Mouse (Mus musculus) myocyte (in vitro differentiated cells): ENCODE results near the gene Xlr5a. TPM values are rescaled to one million over a fixed set of nuclear protein-coding genes. Genes with fewer than 3 reads are reported as not detected.
"Not testable (repeated sequence)": the region's sequence is repeated elsewhere in the genome, so short reads cannot be mapped to it uniquely, and the experiment has no call there.

Experiments used
- H3K27me3 ChIP-seq: one replicate; pipeline ENCODE4 v1.6.1; 2011; ENCODE audit not compliant: control insufficient read depth, insufficient read depth, insufficient read length
- H3K36me3 ChIP-seq: one replicate; pipeline ENCODE4 v1.6.1; 2011; ENCODE audit not compliant: control insufficient read depth, insufficient read depth
- H3K4me2 ChIP-seq: one replicate; pipeline ENCODE4 v1.6.1; 2011; ENCODE audit warnings: low read depth, control low read depth
- H3K4me3 ChIP-seq: one replicate; pipeline ENCODE4 v1.5.1; 2011; ENCODE audit warnings: mild to moderate bottlenecking, control low read depth, moderate library complexity
- H3K79me2 ChIP-seq: one replicate; pipeline ENCODE4 v1.6.1; 2011; ENCODE audit not compliant: control insufficient read depth, insufficient read depth
- H3ac ChIP-seq: one replicate; pipeline ENCODE4 v1.6.1; 2011; ENCODE audit not compliant: control insufficient read depth, insufficient read length
- CEBPB ChIP-seq: IDR thresholded peaks from 2 replicates; pipeline ENCODE4 v1.6.1; 2011; ENCODE audit warnings: mild to moderate bottlenecking, moderate library complexity; ENCODE audit not compliant: poor library complexity, insufficient read depth, severe bottlenecking
- E2F4 ChIP-seq: IDR thresholded peaks from one replicate; pipeline ENCODE4 v1.6.1; 2011; ENCODE audit warnings: mild to moderate bottlenecking, control low read depth, moderate library complexity; ENCODE audit not compliant: insufficient read depth
- MAX ChIP-seq: IDR thresholded peaks from one replicate; pipeline ENCODE4 v1.6.1; 2011; ENCODE audit warnings: low read depth, mild to moderate bottlenecking, control low read depth
- MYOD1 ChIP-seq, 3 experiments: IDR thresholded peaks; one replicate each; pipeline ENCODE4 v1.6.1; 2011; ENCODE audit warnings: control low read depth in 2 of 3, low read depth in 2 of 3, mild to moderate bottlenecking in 2 of 3, moderate library complexity in 1 of 3; ENCODE audit not compliant: insufficient read length in 2 of 3, control insufficient read depth in 1 of 3
- MYOG ChIP-seq, 3 experiments: IDR thresholded peaks; one replicate each; pipeline ENCODE4 v1.6.1; 2011; ENCODE audit warnings: control low read depth in 2 of 3, low read depth in 2 of 3, mild to moderate bottlenecking in 2 of 3; ENCODE audit not compliant: insufficient read length in 2 of 3, control insufficient read depth in 1 of 3, insufficient read depth in 1 of 3
- POLR2A ChIP-seq: IDR thresholded peaks from one replicate; pipeline ENCODE4 v1.6.1; 2011; ENCODE audit warnings: low read depth, mild to moderate bottlenecking, control low read depth, moderate library complexity; ENCODE audit not compliant: insufficient read length
- POLR2AphosphoS2 ChIP-seq: IDR thresholded peaks from one replicate; pipeline ENCODE4 v1.6.1; 2011; ENCODE audit warnings: low read depth, control low read depth; ENCODE audit not compliant: insufficient read length
- REST ChIP-seq: IDR thresholded peaks from one replicate; pipeline ENCODE4 v1.6.1; 2011; ENCODE audit warnings: mild to moderate bottlenecking, control low read depth, moderate library complexity; ENCODE audit not compliant: insufficient read depth, insufficient read length
- SRF ChIP-seq: IDR thresholded peaks from one replicate; pipeline ENCODE4 v1.6.1; 2011; ENCODE audit warnings: low read depth; ENCODE audit not compliant: control insufficient read depth, insufficient read length
- TCF12 ChIP-seq: IDR thresholded peaks from one replicate; pipeline ENCODE4 v1.6.1; 2011; ENCODE audit warnings: mild to moderate bottlenecking, control low read depth; ENCODE audit not compliant: poor library complexity, insufficient read depth, severe bottlenecking
- TCF3 ChIP-seq: IDR thresholded peaks from one replicate; pipeline ENCODE4 v1.6.1; 2011; ENCODE audit warnings: low read depth, control low read depth; ENCODE audit not compliant: insufficient read length
- USF1 ChIP-seq: IDR thresholded peaks from one replicate; pipeline ENCODE4 v1.6.1; 2011; ENCODE audit warnings: low read depth, mild to moderate bottlenecking, control low read depth, moderate library complexity
- polyA plus RNA-seq: library from polyadenylated mRNA; unstranded; fragments of >200 nt; fragmentation: generic; extraction: Trizol; gene quantifications from one replicate; pipeline ENCODE4 v1.2.1, GENCODE M21; 2012; ENCODE audit warnings: missing spikeins

Gene Xlr5a
- polyA plus RNA-seq, 1 experiment: not detected

DNA sequence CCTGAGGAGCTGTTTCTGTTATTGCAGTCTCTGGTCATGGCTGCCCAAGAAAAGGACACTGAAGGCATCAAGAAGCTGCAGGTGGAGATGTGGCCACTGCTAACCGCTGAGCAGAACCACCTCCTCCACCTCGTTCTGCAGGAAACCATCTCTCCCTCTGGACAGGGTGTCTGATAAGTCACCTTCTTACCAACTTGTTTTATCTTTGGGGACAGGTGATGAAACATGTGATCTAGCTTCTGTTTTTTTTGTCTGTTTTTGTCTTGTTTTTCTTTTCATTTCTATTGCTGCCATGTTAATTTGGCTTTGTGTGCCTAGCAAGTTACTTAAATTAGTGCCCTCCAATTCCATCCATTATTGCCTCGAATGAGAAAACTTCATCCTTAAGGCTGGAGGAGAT is 63.5 kb downstream of the Xlr5a start:
- TF ChIP-seq USF1 (no peak), POLR2AphosphoS2 (no peak), TCF12 (no peak), TCF3 (no peak), E2F4 (no peak), MYOD1 (IDR thresholded peaks at IDR 0.05; ENCODE audit: control insufficient read depth in 1 of 3, insufficient read length in 2 of 3, low read depth in 2 of 3) (no peak), SRF (no peak), MAX (no peak), POLR2A (no peak), MYOG (IDR thresholded peaks at IDR 0.05; ENCODE audit: control insufficient read depth in 1 of 3, insufficient read depth in 1 of 3, insufficient read length in 2 of 3, low read depth in 2 of 3) (no peak), CEBPB (no peak), REST (no peak)
- Histone ChIP-seq H3ac (peak overlapping the region; percentile 26), H3K4me2 (peak overlapping the region; percentile 55), H3K4me3 (peak overlapping the region; percentile 20), H3K36me3 (no peaks in the 10 kb centered on the region), H3K79me2 (no peaks in the 10 kb centered on the region), H3K27me3 (no peaks in the 10 kb centered on the region)

DNA sequence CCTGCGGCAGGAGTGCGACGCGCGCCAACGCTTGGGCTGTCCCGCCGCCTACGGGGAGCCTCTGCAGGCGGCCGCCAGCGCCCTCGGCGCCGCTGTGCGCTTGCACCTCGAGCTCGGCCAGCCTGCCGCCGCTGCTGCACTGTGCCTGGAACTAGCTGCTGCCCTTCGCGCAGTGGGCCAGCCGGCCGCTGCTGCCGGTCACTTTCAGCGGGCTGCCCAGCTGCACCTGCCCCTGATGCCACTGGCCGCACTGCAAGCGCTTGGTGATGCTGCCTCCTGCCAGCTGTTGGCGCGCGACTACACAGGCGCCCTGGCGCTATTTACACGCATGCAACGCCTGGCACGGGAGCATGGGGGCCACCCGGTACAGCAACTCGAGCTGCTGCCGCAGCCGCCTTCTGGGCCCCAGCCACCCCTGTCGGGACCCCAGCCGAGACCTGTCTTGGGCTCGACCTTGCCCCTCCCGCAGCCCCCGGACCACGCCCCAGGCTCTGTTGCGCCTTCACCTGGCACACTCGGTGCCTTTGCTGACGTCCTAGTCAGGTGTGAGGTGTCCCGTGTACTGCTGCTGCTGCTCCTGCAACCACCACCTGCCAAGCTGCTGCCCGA is 64.1 kb downstream of the Xlr5a start:
- no peaks in the 10 kb centered on the region for H3K79me2 ChIP-seq
- H3K27me3 ChIP-seq: no peaks in the 10 kb centered on the region
- H3K36me3 ChIP-seq: no peaks in the 10 kb centered on the region
- H3K4me3 ChIP-seq: peak overlapping the region; percentile 20
- peak overlapping the region; percentile 26 for H3ac ChIP-seq
- H3K4me2 ChIP-seq: peak overlapping the region; percentile 55
- TF ChIP-seq REST: no peak
- TF ChIP-seq MYOD1 (IDR thresholded peaks at IDR 0.05; ENCODE audit: control insufficient read depth in 1 of 3, insufficient read length in 2 of 3, low read depth in 2 of 3): peak in 2 of 3 experiments; percentile 28 to 58
- peak in 2 of 3 experiments; percentile 17 to 51 for TF ChIP-seq MYOG (IDR thresholded peaks at IDR 0.05; ENCODE audit: control insufficient read depth in 1 of 3, insufficient read depth in 1 of 3, insufficient read length in 2 of 3, low read depth in 2 of 3)
- TF ChIP-seq CEBPB: no peak
- TF ChIP-seq POLR2A: peak; percentile 9
- TF ChIP-seq E2F4: no peak

DNA sequence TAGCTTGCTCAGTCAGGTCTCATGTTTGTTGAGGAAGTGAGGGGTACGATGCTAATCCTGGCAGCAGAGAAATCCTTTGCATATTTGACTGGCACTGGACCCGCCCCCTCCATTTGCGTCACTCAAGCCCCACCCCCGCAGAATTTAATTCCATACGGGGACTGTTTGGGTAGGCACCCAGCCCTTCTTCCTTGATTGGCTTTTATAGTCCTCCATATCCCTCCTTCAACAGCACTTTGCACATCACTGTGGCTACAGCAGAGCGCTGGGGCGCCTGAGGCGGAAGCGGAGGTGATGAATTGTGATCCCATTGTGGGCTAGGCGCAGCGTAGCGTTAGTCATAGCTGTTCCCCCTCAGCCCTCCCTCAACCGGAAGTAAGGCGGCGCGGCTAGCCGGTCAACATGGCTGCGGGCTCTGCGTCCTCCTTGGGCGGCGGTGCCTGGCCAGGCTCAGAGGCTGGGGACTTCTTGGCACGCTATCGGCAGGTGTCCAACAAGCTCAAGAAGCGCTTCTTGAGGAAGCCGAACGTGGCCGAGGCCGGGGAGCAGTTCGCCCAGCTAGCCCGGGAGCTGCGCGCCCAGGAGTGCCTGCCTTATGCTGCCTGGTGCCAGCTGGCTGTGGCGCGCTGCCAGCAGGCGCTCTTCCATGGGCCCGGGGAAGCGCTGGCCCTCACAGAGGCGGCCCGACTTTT is 64.7 kb downstream of the Xlr5a start, which contains the start of gene F8a:
F8a (plus strand) TSS at position 378 of the 692 bp plus-strand sequence.
- Histone ChIP-seq H3ac (peak within 1 kb of the TSS; percentile 26), H3K79me2 (no peaks in the 10 kb centered on the region), H3K27me3 (no peaks in the 10 kb centered on the region), H3K36me3 (no peaks in the 10 kb centered on the region), H3K4me2 (peak within 1 kb of the TSS; percentile 55), H3K4me3 (peak within 1 kb of the TSS; percentile 20)
- no peak for TF ChIP-seq TCF12
- TF ChIP-seq POLR2AphosphoS2: peak; percentile 81
- peak; percentile 86 for TF ChIP-seq POLR2A

DNA sequence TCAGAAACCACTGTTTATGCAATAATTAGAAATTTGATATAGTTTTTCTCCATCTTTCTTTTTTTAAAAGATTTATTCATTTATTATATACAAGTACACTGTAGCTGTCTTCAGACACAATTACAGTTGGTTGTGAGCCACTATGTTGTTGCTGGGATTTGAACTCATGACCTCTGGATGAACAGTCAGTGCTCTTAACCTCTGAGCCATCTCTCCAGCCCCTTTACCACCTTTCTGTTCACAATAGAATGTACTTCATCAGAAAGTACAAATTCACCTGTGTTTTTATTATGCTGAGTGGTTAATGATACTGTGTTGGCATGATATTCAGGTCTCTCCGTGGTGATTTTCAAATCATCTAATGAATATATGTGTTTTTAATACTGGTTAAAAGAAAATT is 67.4 kb downstream of the Xlr5a start:
- Histone ChIP-seq H3K4me2 (no peak overlapping the region), H3ac (no peak overlapping the region), H3K4me3 (no peak overlapping the region), H3K27me3 (no peaks in the 10 kb centered on the region), H3K36me3 (no peaks in the 10 kb centered on the region), H3K79me2 (no peaks in the 10 kb centered on the region)
- no peak for TF ChIP-seq MYOG (IDR thresholded peaks at IDR 0.05; ENCODE audit: control insufficient read depth in 1 of 3, insufficient read depth in 1 of 3, insufficient read length in 2 of 3, low read depth in 2 of 3)
- TF ChIP-seq SRF: no peak
- no peak for TF ChIP-seq CEBPB
- no peak for TF ChIP-seq POLR2AphosphoS2
- TF ChIP-seq POLR2A: no peak
- no peak for TF ChIP-seq MAX
- TF ChIP-seq USF1: no peak
- TF ChIP-seq TCF12: no peak
- no peak for TF ChIP-seq MYOD1 (IDR thresholded peaks at IDR 0.05; ENCODE audit: control insufficient read depth in 1 of 3, insufficient read length in 2 of 3, low read depth in 2 of 3)
- TF ChIP-seq TCF3: no peak
- no peak for TF ChIP-seq REST
- no peak for TF ChIP-seq E2F4

DNA sequence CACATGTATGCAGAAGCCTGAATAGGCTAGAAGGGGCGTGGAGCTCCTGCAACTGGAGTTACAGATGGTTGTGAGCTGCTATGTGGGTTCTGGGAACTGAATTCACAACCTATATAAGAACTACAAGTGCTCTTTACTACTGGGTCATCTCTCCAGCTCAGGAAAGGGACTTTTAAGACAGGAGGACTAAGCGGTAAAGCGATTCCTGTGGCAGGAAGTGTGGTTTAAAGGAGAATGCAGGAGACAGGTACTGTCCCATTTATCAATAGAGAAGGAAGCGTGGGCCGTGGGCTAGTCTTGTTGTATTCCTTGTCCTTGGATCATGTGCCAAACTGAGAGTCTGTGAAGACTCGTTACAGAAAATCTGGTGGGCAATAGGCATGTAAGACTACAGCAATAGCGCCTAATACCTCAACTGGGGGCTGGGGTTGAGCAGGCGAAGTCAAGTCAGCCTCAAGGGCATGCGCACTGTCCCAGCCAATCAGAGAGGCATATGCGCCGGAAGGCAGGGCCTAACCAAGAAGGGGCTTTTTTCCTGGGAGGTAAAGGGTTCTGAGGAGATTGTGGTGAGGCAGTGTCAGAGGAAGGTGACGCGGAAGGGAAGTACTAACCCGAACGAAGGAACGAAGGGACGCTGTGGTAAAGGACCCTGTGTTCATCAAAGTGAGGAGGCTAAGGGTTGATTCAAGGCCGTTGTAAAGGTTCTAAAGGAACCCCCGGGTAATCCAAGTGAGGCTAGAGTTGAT is 78.8 kb downstream of the Xlr5a start, which contains the start of gene Xlr4b:
Xlr4b (plus strand) TSS at position 515 of the 746 bp plus-strand sequence.
- not testable (repeated sequence) for H3K4me2 ChIP-seq, H3K36me3 ChIP-seq, H3K79me2 ChIP-seq, H3K27me3 ChIP-seq, H3K4me3 ChIP-seq, H3ac ChIP-seq

DNA sequence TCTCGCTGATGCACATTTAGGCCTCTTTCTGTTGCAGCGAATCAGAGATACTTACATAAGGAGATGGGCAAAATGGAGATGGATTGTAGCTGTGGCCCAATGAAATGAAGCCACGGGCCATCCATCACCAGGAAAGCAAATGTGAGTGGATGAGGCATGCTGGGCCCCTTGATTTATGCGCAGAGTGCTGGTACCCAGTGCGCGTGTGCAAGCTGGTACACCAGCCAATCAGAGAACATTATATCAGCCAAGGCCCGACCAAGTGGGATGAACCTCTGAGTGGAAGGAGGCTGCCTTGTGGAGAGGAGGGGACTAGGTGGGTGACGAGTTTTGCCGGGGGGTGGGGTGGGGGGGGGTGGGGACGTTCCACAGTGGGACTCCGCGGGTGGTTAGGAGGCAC is 100.8 kb downstream of the Xlr5a start, which contains the start of gene Xlr3b:
Xlr3b (plus strand) TSS at position 274 of the 400 bp plus-strand sequence.
- not testable (repeated sequence) for H3K79me2 ChIP-seq, H3K36me3 ChIP-seq, H3K27me3 ChIP-seq, H3K4me2 ChIP-seq, H3K4me3 ChIP-seq, H3ac ChIP-seq

DNA sequence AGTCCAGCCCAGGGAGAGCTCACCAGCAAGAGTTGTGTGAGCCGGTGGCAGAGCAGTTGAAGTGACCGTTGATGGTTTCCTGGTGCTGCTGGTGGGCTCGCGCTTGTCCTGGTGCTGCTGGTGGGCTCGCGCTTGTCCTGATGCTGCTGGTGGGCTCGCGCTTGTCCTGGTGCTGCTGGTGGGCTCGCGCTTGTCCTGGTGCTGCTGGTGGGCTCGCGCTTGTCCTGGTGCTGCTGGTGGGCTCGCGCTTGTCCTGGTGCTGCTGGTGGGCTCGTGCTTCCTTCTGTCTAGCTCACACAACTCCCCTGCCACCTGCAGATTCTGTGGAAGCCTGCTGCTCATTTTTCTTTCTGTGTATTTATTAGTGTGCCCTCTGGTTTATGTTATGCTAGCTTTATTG is 115.9 kb downstream of the Xlr5a start, which contains the start of gene Spin2d:
Spin2d (minus strand) TSS at position 101 of the 400 bp plus-strand sequence.
- not testable (repeated sequence) for H3ac ChIP-seq, H3K4me3 ChIP-seq, H3K4me2 ChIP-seq, H3K27me3 ChIP-seq, H3K79me2 ChIP-seq, H3K36me3 ChIP-seq

DNA sequence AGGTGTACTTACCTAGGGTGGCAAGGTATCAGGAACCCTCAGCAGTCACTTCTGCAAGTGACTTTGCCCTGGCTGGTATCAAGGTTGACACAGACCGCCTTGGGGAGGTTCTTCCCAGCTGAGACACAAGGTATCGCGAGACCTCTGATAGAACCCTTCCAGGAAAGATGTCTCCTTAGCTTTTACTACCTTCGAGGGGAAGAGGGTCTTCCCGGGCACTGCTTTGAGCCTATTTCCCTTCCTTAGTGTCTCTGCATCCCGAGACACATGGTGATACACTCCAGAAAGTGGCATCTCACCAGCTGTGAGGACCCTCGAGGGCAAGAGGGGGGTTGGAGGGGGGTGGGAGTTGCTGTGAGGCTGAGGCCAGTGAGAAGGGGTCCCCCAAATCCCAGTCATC is 143.4 kb downstream of the Xlr5a start, which contains the start of gene DXBay18:
DXBay18 (minus strand) TSS at position 101 of the 400 bp plus-strand sequence.
- H3K4me2 ChIP-seq, H3K4me3 ChIP-seq, H3K79me2 ChIP-seq, H3K27me3 ChIP-seq, H3K36me3 ChIP-seq, H3ac ChIP-seq: not testable (repeated sequence)
